Mouse (Mus musculus) liver, adult 2 months (tissue): Measurements from ENCODE around the gene Rrn3. TPM values are rescaled to one million over a fixed set of nuclear protein-coding genes. Genes with fewer than 3 reads are reported as not detected.
"Not testable (repeated sequence)": the region's sequence is repeated elsewhere in the genome, so short reads cannot be mapped to it uniquely, and the experiment has no call there.

Experiments used
- DNase-seq: peaks from one replicate; pipeline ENCODE4 v3.0.0-alpha.2; 2011; ENCODE audit warnings: low read depth, low spot score; ENCODE audit errors: extremely low read depth
- H3K27ac ChIP-seq: fragments of 200-500 bp; replicated peaks from 2 replicates; pipeline ENCODE4 v1.5.1; 2012; ENCODE audit warnings: low read depth, mild to moderate bottlenecking, control low read depth, inconsistent platforms, low read length; ENCODE audit not compliant: insufficient read depth
- H3K27me3 ChIP-seq: fragments of 200-500 bp; 2 replicates; pipeline ENCODE4 v1.6.1; 2012; ENCODE audit warnings: mild to moderate bottlenecking, moderate library complexity, low read length, inconsistent platforms; ENCODE audit not compliant: control insufficient read depth, insufficient read depth
- H3K36me3 ChIP-seq: fragments of 200-500 bp; 2 replicates; pipeline ENCODE4 v1.6.1; 2012; ENCODE audit warnings: low read length, inconsistent platforms; ENCODE audit not compliant: control insufficient read depth, insufficient read depth
- H3K4me1 ChIP-seq: fragments of 200-500 bp; 2 replicates; pipeline ENCODE4 v1.6.1; 2011; ENCODE audit warnings: low read length; ENCODE audit not compliant: control insufficient read depth, insufficient read depth
- H3K4me3 ChIP-seq: fragments of 200-500 bp; 2 replicates; pipeline ENCODE4 v1.5.1; 2011; ENCODE audit warnings: low read depth, mild to moderate bottlenecking, control low read depth, low read length, moderate library complexity; ENCODE audit not compliant: insufficient read depth
- H3K79me2 ChIP-seq: fragments of 200-500 bp; 2 replicates; pipeline ENCODE4 v1.6.1; 2012; ENCODE audit warnings: inconsistent platforms, mild to moderate bottlenecking, low read length, moderate library complexity; ENCODE audit not compliant: control insufficient read depth, insufficient read depth
- H3K9ac ChIP-seq: fragments of 200-500 bp; 2 replicates; pipeline ENCODE4 v1.6.1; 2012; ENCODE audit warnings: low read depth, mild to moderate bottlenecking, control low read depth, inconsistent platforms, low read length
- CTCF ChIP-seq: fragments of 200-500 bp; IDR thresholded peaks from 2 replicates; pipeline ENCODE4 v1.5.1; 2011; ENCODE audit warnings: low read depth, low read length, control low read depth
- POLR2A ChIP-seq: fragments of 200-500 bp; IDR thresholded peaks from 2 replicates; pipeline ENCODE4 v1.6.1; 2011; ENCODE audit warnings: low read length, control low read depth; ENCODE audit not compliant: insufficient read depth; ENCODE audit errors: extremely low read depth
- WGBS: fragments of 180-500 bp; shearing (Covaris S2); methylation state at CpG from one replicate; pipeline ENCODE4 v1.1.7; 2018; 5-methylcytosine and 5-hydroxymethylcytosine counted together
- polyA plus RNA-seq: library from polyadenylated mRNA; depleted of rRNA; stranded (reverse); fragments of >200 nt; gene quantifications from 2 replicates; pipeline ENCODE4 v1.2.3, GENCODE M21; 2012
- total RNA-seq: library from RNA; depleted of rRNA; stranded (reverse); fragments of >200 nt; gene quantifications from 2 replicates; pipeline ENCODE4 v1.2.3, GENCODE M21; 2014

The Rrn3 gene
- total and polyA plus RNA-seq, 2 experiments: 10.4 to 12.1 TPM

DNA sequence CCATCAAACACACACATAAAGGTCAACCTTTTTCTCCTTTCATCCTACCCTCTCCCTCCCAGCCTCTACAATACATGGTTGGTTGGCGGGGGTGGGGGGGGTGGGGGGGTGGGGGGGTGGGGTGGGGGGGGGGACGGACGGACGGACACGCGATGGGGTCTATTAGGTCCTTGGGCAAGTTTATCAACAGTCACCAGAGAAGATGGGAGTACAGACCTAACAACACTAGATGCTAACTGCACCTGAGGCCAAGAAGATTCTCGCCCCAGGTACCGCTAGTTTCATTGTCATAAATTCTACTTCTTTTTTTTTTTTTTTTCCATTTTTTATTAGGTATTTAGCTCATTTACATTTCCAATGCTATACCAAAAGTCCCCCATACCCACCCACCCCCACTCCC lies 26.5 kb upstream of the Rrn3 start:
- TF ChIP-seq CTCF: no peak
- TF ChIP-seq POLR2A: no peak
- Histone ChIP-seq H3K4me3 (no peak overlapping the region; the same call in 1 of the 2 replicates), H3K4me1 (peaks cover 3% of the 10 kb centered on the region), H3K36me3 (no peaks in the 10 kb centered on the region), H3K79me2 (no peaks in the 10 kb centered on the region), H3K27me3 (no peaks in the 10 kb centered on the region), H3K9ac (no peak overlapping the region), H3K27ac (no peak overlapping the region)
- WGBS: 60% methylated on average over 8 of the region's 8 CpGs
- no peak for DNase-seq

DNA sequence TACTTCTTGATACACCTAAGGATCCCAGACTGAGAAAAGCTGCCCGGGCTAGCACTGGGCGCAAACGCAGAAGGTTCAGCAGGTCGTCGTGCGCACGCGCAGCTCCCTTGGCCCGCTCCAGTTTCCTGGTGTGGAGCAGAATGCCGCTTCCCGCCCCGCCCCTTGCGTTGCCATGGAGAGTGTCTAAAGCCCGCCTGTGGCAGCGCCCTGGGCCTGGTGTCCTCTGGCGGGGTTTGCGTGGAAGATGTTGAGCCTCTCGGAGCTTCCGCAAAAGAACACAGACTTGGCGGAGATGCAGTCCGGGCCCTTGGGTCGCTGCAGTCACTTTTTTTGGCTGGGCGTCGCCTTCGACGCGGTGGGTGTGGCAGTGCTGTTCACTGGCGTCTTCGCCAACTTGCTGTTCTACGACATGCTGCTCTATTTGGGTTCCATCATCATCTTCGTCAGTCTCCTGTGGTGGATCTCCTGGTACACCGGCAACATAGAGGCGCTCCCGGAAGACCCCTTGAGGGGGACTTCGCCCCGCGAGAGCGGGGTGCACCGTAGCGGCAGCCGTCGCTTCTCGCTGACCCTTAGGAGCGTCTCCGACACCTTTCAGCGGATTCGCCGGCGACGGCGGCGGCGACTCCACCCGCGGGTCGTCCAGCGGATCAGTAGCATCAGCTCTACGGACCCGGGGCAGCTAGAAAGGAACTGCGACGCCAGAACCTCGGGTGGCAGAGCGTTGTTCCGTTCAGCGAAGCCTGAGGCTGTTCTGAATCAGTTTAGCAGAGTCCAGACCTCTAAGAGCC lies 25.9 kb upstream of the Rrn3 start:
- Histone ChIP-seq H3K36me3 (no peaks in the 10 kb centered on the region), H3K79me2 (no peaks in the 10 kb centered on the region), H3K4me1 (peaks cover 3% of the 10 kb centered on the region), H3K4me3 (peak overlapping the region; percentile 78), H3K27me3 (no peaks in the 10 kb centered on the region), H3K9ac (peak overlapping the region; percentile 50), H3K27ac (no peak overlapping the region)
- TF ChIP-seq POLR2A: 0 out of 2 replicates have a peak, but pooled peaks have one; percentile 14
- TF ChIP-seq CTCF: no peak
- DNase-seq: peak; percentile 81
- 1% methylated on average over 65 of the region's 65 CpGs for WGBS

DNA sequence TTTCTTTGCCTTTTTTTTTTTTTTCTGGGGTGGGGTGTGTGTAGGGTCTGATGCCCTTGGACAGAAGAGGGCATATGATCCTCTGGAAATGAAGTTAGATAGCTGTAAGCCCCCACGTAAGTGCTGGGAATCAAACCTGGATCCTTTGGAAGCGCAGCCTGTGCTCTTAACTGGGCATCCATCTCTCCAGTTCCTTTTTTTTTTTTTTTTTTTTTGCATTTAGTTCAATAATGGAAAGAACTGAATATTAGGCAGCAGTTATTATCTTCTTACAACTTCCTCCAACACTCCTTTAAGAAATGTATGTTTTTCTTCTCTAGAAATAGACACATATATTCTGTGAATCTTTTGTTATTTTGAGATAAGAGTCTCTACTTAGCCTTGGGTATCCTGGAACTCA lies 22.7 kb upstream of the Rrn3 start:
- Histone ChIP-seq H3K9ac (no peak overlapping the region), H3K27ac (no peak overlapping the region), H3K27me3 (no peaks in the 10 kb centered on the region), H3K79me2 (no peaks in the 10 kb centered on the region), H3K4me1 (peaks cover 3% of the 10 kb centered on the region), H3K36me3 (no peaks in the 10 kb centered on the region), H3K4me3 (no peak overlapping the region)
- no peak for TF ChIP-seq POLR2A
- TF ChIP-seq CTCF: no peak
- DNase-seq: no peak
- 100% methylated on average over 2 of the region's 2 CpGs for WGBS

- H3K27ac ChIP-seq, H3K79me2 ChIP-seq, H3K27me3 ChIP-seq, DNase-seq, H3K36me3 ChIP-seq, H3K9ac ChIP-seq, H3K4me3 ChIP-seq, H3K4me1 ChIP-seq: not testable (repeated sequence)
- WGBS: 84% methylated on average over 1 of the region's 1 CpGs
Observed at GRCm38 (mm10) chr16:13762807-13763206, 17.7 kb upstream of the Rrn3 start.

GRCm38 (mm10) chr16:13764519-13764918 lies 16.0 kb upstream of the Rrn3 start:
- 79% methylated on average over 3 of the region's 3 CpGs for WGBS
- Histone ChIP-seq H3K4me1 (peaks cover 4% of the 10 kb centered on the region; the same call in 1 of the 2 replicates), H3K4me3 (no peak overlapping the region), H3K36me3 (no peaks in the 10 kb centered on the region), H3K9ac (no peak overlapping the region), H3K27ac (no peak overlapping the region), H3K27me3 (no peaks in the 10 kb centered on the region), H3K79me2 (no peaks in the 10 kb centered on the region)
- DNase-seq: no peak
- TF ChIP-seq POLR2A: no peak

DNA sequence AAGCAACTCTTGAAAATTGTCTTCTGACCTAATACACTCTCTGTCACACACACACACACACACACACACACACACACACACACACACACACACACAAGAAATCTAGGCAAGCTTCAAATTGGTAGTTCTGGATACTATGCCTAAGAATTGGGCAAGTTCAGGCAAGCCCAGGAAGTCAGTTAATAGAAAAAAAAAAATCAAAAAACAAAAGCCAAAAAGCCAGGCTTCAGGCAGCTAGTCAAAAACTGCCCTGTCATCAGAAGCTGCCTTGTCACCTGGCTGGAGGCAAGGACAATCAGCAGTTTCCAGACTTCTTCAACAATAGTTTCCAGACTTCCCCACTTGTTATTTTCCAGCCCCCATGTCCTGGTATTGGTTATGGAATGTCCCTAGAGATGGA lies 14.1 kb upstream of the Rrn3 start:
- DNase-seq: peak; percentile 18
- H3K4me1 ChIP-seq: peaks cover 4% of the 10 kb centered on the region; the same call in 1 of the 2 replicates
- H3K36me3 ChIP-seq: no peaks in the 10 kb centered on the region
- H3K27me3 ChIP-seq: no peaks in the 10 kb centered on the region
- no peak overlapping the region for H3K27ac ChIP-seq
- no peaks in the 10 kb centered on the region for H3K79me2 ChIP-seq
- no peak overlapping the region for H3K9ac ChIP-seq
- TF ChIP-seq POLR2A (no peak), CTCF (no peak)
- H3K4me3 ChIP-seq: no peak overlapping the region

DNA sequence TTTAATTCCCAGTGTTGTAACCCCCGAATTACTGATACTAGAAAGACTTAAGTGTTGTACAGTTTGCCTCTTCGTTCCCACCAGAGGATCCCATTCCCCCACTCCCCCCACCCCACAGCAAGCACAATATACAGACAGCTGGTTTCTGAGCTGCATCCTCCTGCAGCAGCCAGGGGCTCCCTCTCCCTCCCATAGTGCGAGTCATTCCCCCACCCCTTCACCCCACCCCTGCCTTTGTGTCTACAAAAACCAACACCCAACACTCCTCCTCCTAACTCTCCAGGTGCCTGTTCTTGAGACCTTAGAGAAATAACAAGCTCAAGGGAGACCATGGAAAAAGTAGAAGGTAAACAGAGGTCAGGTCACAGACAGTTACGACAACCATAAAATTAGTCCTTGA lies 8.9 kb upstream of the Rrn3 start:
- DNase-seq, H3K79me2 ChIP-seq, H3K36me3 ChIP-seq, H3K4me1 ChIP-seq, H3K27me3 ChIP-seq, H3K9ac ChIP-seq, H3K27ac ChIP-seq, H3K4me3 ChIP-seq: not testable (repeated sequence)
- 88% methylated on average over 4 of the region's 4 CpGs for WGBS

- 89% methylated on average over 5 of the region's 5 CpGs for WGBS
- H3K4me3 ChIP-seq, H3K36me3 ChIP-seq, H3K4me1 ChIP-seq, H3K9ac ChIP-seq, H3K79me2 ChIP-seq, H3K27me3 ChIP-seq, DNase-seq, H3K27ac ChIP-seq: not testable (repeated sequence)
Observed at GRCm38 (mm10) chr16:13772051-13772450, 8.5 kb upstream of the Rrn3 start.
